ENCODE assay signal across 8 mouse cellular contexts in genomic region chr10:54075441-54076010, GRCm38 (mm10). TPM values are rescaled to one million over a fixed set of nuclear protein-coding genes. Genes with fewer than 3 reads are reported as not detected.
DNase-seq lines count a peak whose midpoint lies in the region; ATAC-seq and TF ChIP-seq lines count a peak whose summit lies in the region.

No protein-coding gene starts in this region.

- in situ Hi-C loops in ES-E14 (cut with MboI; ENCODE audit: low sequenced_read_pairs in 2 of 2, unreplicated experiment in 2 of 2) = no loop called here

- no peaks in the 10 kb centered on the region for H3K9me3 ChIP-seq in ES-E14 (ENCODE audit: control insufficient read depth, insufficient read depth, low read depth, low read length)
- H3K9me3 ChIP-seq in forebrain, embryonic 15.5 days = no peaks in the 10 kb centered on the region
- H3K9me3 ChIP-seq in neural tube, embryonic 14.5 days (ENCODE audit: control insufficient read depth, low read length) = no peaks in the 10 kb centered on the region

- H3K27ac ChIP-seq in ES-E14 (ENCODE audit: insufficient read depth, low read depth, low read length, poor library complexity, severe bottlenecking) = no peak overlapping the region
- H3K27ac ChIP-seq in forebrain, embryonic 15.5 days (replicated peaks) = no peak overlapping the region
- H3K27ac ChIP-seq in neural tube, embryonic 14.5 days (ENCODE audit: low read depth, low read length) = no peak overlapping the region
- no peak overlapping the region for H3K27ac ChIP-seq in testis, adult 2 months (ENCODE audit: control insufficient read depth, insufficient read depth, low read depth, low read length)

- 0 out of 2 replicates have a peak, but pooled peaks cover 3% of the 10 kb centered on the region for H3K27me3 ChIP-seq in forebrain, embryonic 15.5 days
- no peaks in the 10 kb centered on the region for H3K27me3 ChIP-seq in neural tube, embryonic 14.5 days (ENCODE audit: control insufficient read depth, insufficient read depth, low read length)
- no peaks in the 10 kb centered on the region for H3K27me3 ChIP-seq in testis, adult 2 months (ENCODE audit: control insufficient read depth, insufficient read depth, low read length)

- peak; percentile 99 for ATAC-seq in forebrain, embryonic 15.5 days (replicated peaks)
- ATAC-seq in neural tube, embryonic 14.5 days (ENCODE audit: low read depth) = peak; percentile 97

- no peaks in the 10 kb centered on the region for H3K4me1 ChIP-seq in ES-E14 (ENCODE audit: control insufficient read depth in 2 of 2, insufficient read depth in 2 of 2, low read length in 2 of 2, poor library complexity in 1 of 2)
- peaks cover 16% of the 10 kb centered on the region for H3K4me1 ChIP-seq in forebrain, embryonic 15.5 days
- H3K4me1 ChIP-seq in neural tube, embryonic 14.5 days (ENCODE audit: control insufficient read depth, insufficient read depth, low read length) = 0 out of 2 replicates have a peak, but pooled peaks cover 8% of the 10 kb centered on the region
- H3K4me1 ChIP-seq in testis, adult 2 months (ENCODE audit: control insufficient read depth, insufficient read depth, low read length) = peaks cover 2% of the 10 kb centered on the region

- H3K9ac ChIP-seq in ES-E14 (ENCODE audit: insufficient read depth, low read depth, low read length, poor library complexity, severe bottlenecking) = peak overlapping the region; percentile 59
- H3K9ac ChIP-seq in forebrain, embryonic 15.5 days (replicated peaks) = peak overlapping the region; percentile 63
- H3K9ac ChIP-seq in neural tube, embryonic 14.5 days (replicated peaks; ENCODE audit: low read depth, low read length) = peak overlapping the region; percentile 62

- DNase-seq in ES-E14 (ENCODE audit: low read depth, low spot score) = peak; percentile 64
- peak; percentile 61 to 65 for DNase-seq in cerebellum, adult 18-20 months
- peak; percentile 97 for DNase-seq in heart, postnatal 25 days (ENCODE audit: low spot score)
- DNase-seq in layer of hippocampus, adult 18-20 months (ENCODE audit: low spot score in 2 of 2) = peak; percentile 84 to 87
- peak; percentile 96 to 97 for DNase-seq in lung, adult 18-20 months

- intact Hi-C loops in heart, postnatal 25 days (cut with DNase I) = loop anchor here (5.0 to 10.0 kb wide), 2 partner anchors 38 to 211 kb away; no protein-coding TSS in a partner anchor

- under 1% methylated on average over 67 of the region's 68 CpGs for WGBS in forebrain, embryonic 15.5 days
- WGBS in neural tube, embryonic 14.5 days = under 1% methylated on average over 57 of the region's 68 CpGs

- peak overlapping the region; percentile 64 to 84 for H3K4me3 ChIP-seq in ES-E14 (ENCODE audit: insufficient read depth in 1 of 2, low read depth in 1 of 2, low read length in 2 of 2, poor library complexity in 1 of 2, severe bottlenecking in 1 of 2)
- H3K4me3 ChIP-seq in forebrain, embryonic 15.5 days = peak overlapping the region; percentile 77
- peak overlapping the region; percentile 76 for H3K4me3 ChIP-seq in neural tube, embryonic 14.5 days (ENCODE audit: low read depth, low read length)
- peak overlapping the region; percentile 57 for H3K4me3 ChIP-seq in testis, adult 2 months (ENCODE audit: control insufficient read depth, low read depth, low read length)

- no peaks in the 10 kb centered on the region for H3K36me3 ChIP-seq in ES-E14 (ENCODE audit: control insufficient read depth, insufficient read depth, low read length, poor library complexity, severe bottlenecking)
- H3K36me3 ChIP-seq in forebrain, embryonic 15.5 days = no peaks in the 10 kb centered on the region
- no peaks in the 10 kb centered on the region for H3K36me3 ChIP-seq in neural tube, embryonic 14.5 days (ENCODE audit: control insufficient read depth, insufficient read depth, low read length)
- no peaks in the 10 kb centered on the region for H3K36me3 ChIP-seq in testis, adult 2 months (ENCODE audit: control insufficient read depth, insufficient read depth, low read length)

- no peak for TF ChIP-seq POLR2A in testis, adult 2 months (IDR thresholded peaks at IDR 0.05; ENCODE audit: control insufficient read depth, low read depth, low read length)

- H3K4me2 ChIP-seq in forebrain, embryonic 15.5 days (replicated peaks) = peak overlapping the region; percentile 98
- H3K4me2 ChIP-seq in neural tube, embryonic 14.5 days (ENCODE audit: low read depth, low read length) = peak overlapping the region; percentile 89

- TF ChIP-seq CTCF in testis, adult 2 months (IDR thresholded peaks at IDR 0.05; ENCODE audit: control insufficient read depth, insufficient read depth, insufficient replicate concordance, low read depth, low read length) = no peak

TF ChIP-seq in ES-E14, 5 proteins besides CTCF, POLR2A, EP300 and RAD21:
- TF ChIP-seq MAFK (IDR thresholded peaks at IDR 0.05; ENCODE audit: insufficient read depth, low read depth, low read length) (no peak), ZC3H11A (IDR thresholded peaks at IDR 0.05; ENCODE audit: borderline replicate concordance, low read depth, low read length) (no peak), CHD2 (IDR thresholded peaks at IDR 0.05; ENCODE audit: low read depth, low read length) (no peak), HCFC1 (IDR thresholded peaks at IDR 0.05; ENCODE audit: borderline replicate concordance, insufficient read depth, low read length) (no peak), ZNF384 (IDR thresholded peaks at IDR 0.05; ENCODE audit: low read depth, low read length) (no peak)

RNA-seq across cellular contexts. Expression of gene Man1a, which starts 0.9 kb away (rescaled TPM):
- total RNA-seq in ES-E14 (2012; rRNA removed) = 9.1 and 9.4 TPM in 2 replicates
- 2.9 and 3.2 TPM in 2 replicates for polyA plus RNA-seq in forebrain, embryonic 15.5 days (2015; fragmentation: Nextera tagmentation; extraction: Ambion mirVana)
- total RNA-seq in heart, postnatal 25 days (2021) = 10 to 100 TPM; 35.0 to 36.2 TPM
- 10 to 100 TPM; 54.5 to 65.3 TPM for total RNA-seq in layer of hippocampus, adult 18-20 months (2021)
- 8.8 and 10.6 TPM in 2 replicates for polyA plus RNA-seq in neural tube, embryonic 14.5 days (2014; fragmentation: Nextera tagmentation; extraction: Ambion mirVana)
- polyA plus RNA-seq in testis, adult 2 months (2012; rRNA removed) = 0.36 and 0.60 TPM in 2 replicates
